Mouse (Mus musculus) Patski (cell line): ENCODE results near the gene Pitpnm3. TPM values are rescaled to one million over a fixed set of nuclear protein-coding genes. Genes with fewer than 3 reads are reported as not detected.

Experiments used
- ATAC-seq: fragments of 100-300 bp; one replicate; pipeline ENCODE4 v1.8.0; 2021
- CTCF ChIA-PET: fragments of 350-600 bp; sonication (Branson Sonifier 250); formaldehyde crosslinking; loops from one replicate; lab custom pipeline; 2022; ENCODE audit warnings: inconsistent platforms; lab: Charles Lee
- POLR2A ChIA-PET: fragments of 350-600 bp; sonication (Branson Sonifier 250); formaldehyde crosslinking; loops from one replicate; lab custom pipeline; 2022; ENCODE audit warnings: antibody characterized with exemption, inconsistent platforms; lab: Charles Lee
- DNase-seq: peaks from one replicate; pipeline ENCODE4 v3.0.0-alpha.2; 2011; ENCODE audit warnings: low read depth, low spot score
- H3K27me3 ChIP-seq: fragments of 371-371 bp; one replicate; pipeline ENCODE4 v1.5.1; 2021
- CTCF ChIP-seq: fragments of 100-300 bp; IDR thresholded peaks from one replicate; pipeline ENCODE4 v1.5.1; 2021
- in situ Hi-C: fragments of 300-500 bp; cut with MboI; formaldehyde crosslinking; loops from 3 replicates; pipeline ENCODE4 v1.11.1; 2018; ENCODE audit warnings: low pct_unique_long_range_greater_than_20kb, mixed read lengths
- polyA plus RNA-seq: library from polyadenylated mRNA; unstranded; gene quantifications from one replicate; pipeline ENCODE4 v1.2.3, GENCODE M21; 2021

Pitpnm3 gene
- polyA plus RNA-seq, 1 experiment from 2014 or later = 5.0 TPM

DNA sequence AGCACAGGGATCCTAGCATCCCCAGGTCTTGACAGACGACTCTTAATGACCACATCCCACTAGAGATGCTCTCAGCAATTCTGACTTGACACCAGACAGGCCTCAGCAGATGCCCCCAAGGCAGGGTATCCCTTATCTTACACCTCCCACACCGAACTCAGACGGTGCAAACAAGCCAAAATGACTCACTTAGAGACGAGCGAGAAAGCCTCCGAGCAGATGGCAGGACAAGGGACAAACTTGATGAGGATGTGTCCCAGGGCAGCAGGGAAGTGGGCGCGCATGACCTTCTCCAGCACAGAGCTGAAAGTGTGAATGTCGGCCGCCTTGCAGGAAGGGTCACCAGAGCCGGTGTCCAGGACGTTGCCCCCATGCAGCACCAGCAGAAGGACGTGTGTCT, 61.3 kb downstream of the Pitpnm3 start:
- in situ Hi-C loops = loop anchor here (25.0 kb wide), 1 partner anchor 263 kb away; no protein-coding TSS in a partner anchor
- POLR2A ChIA-PET = no interaction called here
- no peaks in the 10 kb centered on the region for H3K27me3 ChIP-seq
- DNase-seq (no peak), ATAC-seq (no peak)
- CTCF ChIA-PET = interaction anchor here (0.6 kb wide), 1 partner anchor 73 kb away, joined by 3 read pairs; no protein-coding TSS in a partner anchor
- TF ChIP-seq CTCF = no peak

DNA sequence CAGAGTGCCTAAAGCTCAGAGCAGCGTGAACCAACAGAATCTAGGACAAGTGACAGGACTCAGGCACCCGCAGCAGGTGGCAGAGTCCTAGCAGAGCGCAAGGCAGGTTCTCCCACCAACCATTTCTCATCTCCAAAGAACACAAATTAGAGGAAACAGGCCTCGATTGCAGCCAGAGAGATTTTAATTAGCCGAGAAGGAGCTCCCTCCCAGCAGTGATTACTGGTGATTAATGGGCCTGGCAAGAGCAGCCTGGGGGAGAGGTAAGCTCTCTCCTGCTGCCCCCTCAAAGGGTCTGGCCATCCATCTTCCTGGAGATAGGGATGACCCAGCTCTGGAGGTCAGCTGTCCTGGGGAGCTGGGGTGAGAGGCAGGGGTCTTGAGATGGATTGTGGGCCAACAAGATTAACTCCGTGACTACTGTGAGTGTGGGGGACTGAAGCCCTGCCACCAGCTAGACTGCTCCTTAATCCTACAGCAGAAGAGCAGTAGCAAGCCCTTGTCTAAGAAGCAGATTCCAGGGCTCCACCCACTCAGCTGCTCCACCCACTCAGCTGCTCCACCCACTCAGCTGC, 63.2 kb downstream of the Pitpnm3 start:
- H3K27me3 ChIP-seq = no peaks in the 10 kb centered on the region
- TF ChIP-seq CTCF = no peak
- ATAC-seq = no peak
- POLR2A ChIA-PET = interaction anchor here (0.9 kb wide), 1 partner anchor 47 kb away, joined by 3 read pairs; no protein-coding TSS in a partner anchor
- in situ Hi-C loops = loop anchor here (25.0 kb wide), 1 partner anchor 265 kb away; no protein-coding TSS in a partner anchor
- CTCF ChIA-PET = interaction anchor here (1.1 to 1.7 kb wide), 2 partner anchors 20 to 100 kb away, joined by 3 to 7 read pairs; no protein-coding TSS in a partner anchor
- no peak for DNase-seq

DNA sequence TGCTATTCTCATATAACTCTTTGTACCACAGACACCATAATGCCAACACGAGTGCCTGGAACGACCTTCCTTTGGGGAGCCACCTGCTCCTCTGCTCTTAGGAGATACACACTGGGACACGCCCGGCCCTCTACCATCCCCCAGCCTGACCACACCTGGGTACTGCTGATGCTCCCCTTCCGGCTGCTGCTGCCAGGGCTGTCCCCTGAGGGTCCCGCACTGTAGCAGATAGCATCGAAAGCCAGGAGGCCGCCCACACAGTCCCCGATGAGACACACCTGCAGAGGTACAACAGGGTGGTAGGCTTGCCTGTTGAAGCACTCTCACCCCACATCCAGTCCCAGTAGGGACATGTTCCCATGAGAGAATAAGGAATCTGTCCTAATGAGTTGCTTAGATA, 64.8 kb downstream of the Pitpnm3 start:
- ChIA-PET POLR2A (no interaction called here), CTCF (no interaction called here)
- ATAC-seq (no peak), DNase-seq (no peak)
- TF ChIP-seq CTCF = no peak
- H3K27me3 ChIP-seq = no peaks in the 10 kb centered on the region
- in situ Hi-C loops = loop anchor here (25.0 kb wide), 1 partner anchor 267 kb away; no protein-coding TSS in a partner anchor

DNA sequence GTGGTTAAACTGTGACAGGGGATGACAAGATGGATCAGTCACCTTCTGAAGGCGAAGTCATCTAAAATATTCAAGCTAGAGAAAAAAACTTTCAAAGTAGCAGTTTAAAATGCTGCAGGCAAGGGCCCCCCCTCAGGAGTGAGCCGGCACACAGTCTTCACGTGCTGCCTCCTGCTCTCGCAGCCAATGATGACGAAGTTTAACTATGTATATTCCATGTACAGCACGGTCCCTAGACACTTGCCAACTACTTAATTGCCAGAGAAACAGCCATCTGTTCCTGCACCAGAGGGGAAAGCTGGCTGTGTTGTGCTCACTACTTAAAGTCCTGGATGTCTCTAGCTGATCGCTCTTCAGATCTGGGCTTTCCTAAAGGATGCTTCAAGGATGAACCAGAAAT, 67.6 kb downstream of the Pitpnm3 start:
- in situ Hi-C loops = loop anchor here (25.0 kb wide), 1 partner anchor 269 kb away; no protein-coding TSS in a partner anchor

DNA sequence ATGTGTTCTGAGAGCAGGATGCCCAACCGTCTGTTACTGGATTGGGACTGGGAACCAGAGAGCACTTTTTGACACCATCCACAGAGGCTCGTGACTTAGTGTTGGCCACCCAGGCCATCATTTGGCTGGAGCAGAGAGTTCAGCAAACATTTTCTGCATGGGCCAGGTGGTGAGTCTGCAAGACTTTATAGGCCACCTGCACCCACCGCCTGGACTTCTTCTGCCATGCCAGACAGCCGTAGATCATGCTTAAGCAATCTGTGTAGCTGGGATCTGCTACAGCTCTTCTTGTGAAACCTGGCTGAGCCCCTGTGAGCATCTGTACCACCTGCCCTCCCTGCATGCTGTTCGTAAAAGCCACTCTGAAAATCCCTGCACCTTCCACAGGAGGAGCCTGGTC, 68.3 kb downstream of the Pitpnm3 start:
- in situ Hi-C loops = loop anchor here (25.0 kb wide), 1 partner anchor 270 kb away; no protein-coding TSS in a partner anchor
- no peaks in the 10 kb centered on the region for H3K27me3 ChIP-seq
- DNase-seq = no peak
- no peak for TF ChIP-seq CTCF
- ChIA-PET POLR2A (no interaction called here), CTCF (interaction anchor here (1.5 to 2.2 kb wide), 4 partner anchors 8 to 77 kb away, joined by 3 to 13 read pairs (median 6); no protein-coding TSS in a partner anchor)
- no peak for ATAC-seq

More for the DNA sequence above, 67.6 kb downstream of the Pitpnm3 start:
- no peak for TF ChIP-seq CTCF
- POLR2A ChIA-PET = no interaction called here
- H3K27me3 ChIP-seq = no peaks in the 10 kb centered on the region
- no peak for DNase-seq
- CTCF ChIA-PET = no interaction called here
- ATAC-seq = no peak

DNA sequence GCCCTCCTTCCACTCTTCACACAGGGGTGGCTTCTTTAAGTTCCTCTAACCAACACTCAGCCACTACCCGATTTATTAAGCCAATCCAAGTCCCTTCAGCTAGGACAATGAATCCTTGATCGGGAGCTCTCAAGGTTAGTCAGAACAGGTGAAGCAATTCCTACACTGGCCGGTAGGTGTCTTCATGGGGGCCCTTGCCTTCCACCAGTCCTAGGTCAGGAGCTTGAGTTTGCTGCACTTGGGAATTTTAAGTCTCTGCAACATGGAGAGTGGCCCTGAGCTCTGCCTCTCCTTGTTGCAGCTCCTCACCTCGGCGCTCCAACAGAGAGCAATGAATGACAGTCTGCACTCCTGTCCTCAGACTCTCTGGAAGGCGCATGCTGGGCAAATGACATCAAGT, 69.2 kb downstream of the Pitpnm3 start:
- H3K27me3 ChIP-seq = no peaks in the 10 kb centered on the region
- DNase-seq = no peak
- POLR2A ChIA-PET = interaction anchor here (0.7 kb wide), 1 partner anchor 255 kb away, joined by 3 read pairs; no protein-coding TSS in a partner anchor
- TF ChIP-seq CTCF = no peak
- no peak for ATAC-seq
- CTCF ChIA-PET = interaction anchor here (0.6 to 2.2 kb wide), 9 partner anchors 9 to 122 kb away, joined by 3 to 13 read pairs (median 4); no protein-coding TSS in a partner anchor
- in situ Hi-C loops = loop anchor here (25.0 kb wide), 1 partner anchor 271 kb away; no protein-coding TSS in a partner anchor

DNA sequence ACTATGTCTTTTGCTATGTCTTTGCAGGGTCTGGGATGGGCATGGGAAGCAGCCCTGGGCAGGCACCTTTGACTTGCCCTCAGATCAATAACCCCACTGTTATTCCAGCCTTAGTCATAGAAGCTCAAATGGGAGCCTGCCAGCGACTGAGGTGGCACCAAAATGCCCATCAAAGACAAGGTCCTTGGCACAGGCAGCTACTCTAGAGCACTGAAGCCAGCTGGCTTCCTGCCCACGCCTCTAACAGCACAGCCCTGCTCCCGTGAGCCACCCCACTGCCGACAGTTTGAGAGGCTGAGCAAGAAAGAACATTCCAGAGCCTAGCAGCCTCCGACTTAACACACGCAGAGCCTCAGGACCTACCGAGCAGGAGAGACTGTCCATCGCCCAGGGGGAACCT, 70.5 kb downstream of the Pitpnm3 start:
- no peak for TF ChIP-seq CTCF
- H3K27me3 ChIP-seq = no peaks in the 10 kb centered on the region
- ATAC-seq (no peak), DNase-seq (no peak)
- CTCF ChIA-PET = interaction anchor here (1.1 to 4.2 kb wide), 5 partner anchors 12 to 124 kb away, joined by 3 to 18 read pairs (median 7); no protein-coding TSS in a partner anchor
- POLR2A ChIA-PET = interaction anchor here (0.6 kb wide), 1 partner anchor 260 kb away, joined by 3 read pairs; no protein-coding TSS in a partner anchor
- in situ Hi-C loops = loop anchor here (25.0 kb wide), 1 partner anchor 272 kb away; no protein-coding TSS in a partner anchor

DNA sequence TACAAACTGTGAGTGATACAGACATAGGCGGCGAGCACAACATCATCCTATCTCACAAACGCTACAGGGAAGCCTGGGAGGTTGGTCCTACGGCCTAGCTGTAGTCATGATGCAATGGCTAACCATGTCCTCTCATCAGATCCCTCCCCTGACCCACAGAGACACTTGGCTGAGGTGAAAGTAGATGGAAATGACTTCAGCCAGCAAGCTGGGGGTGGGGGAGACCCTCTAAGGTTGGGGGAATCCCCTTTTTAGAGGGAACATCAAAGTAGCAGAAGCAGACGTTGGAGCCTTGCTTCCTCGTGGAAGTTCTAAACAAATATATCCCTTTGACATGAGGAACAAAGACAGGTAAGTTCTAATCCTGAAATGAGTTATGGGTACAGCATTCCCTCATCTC, 71.2 kb downstream of the Pitpnm3 start:
- ChIA-PET POLR2A (no interaction called here), CTCF (interaction anchor here (0.7 to 4.2 kb wide), 4 partner anchors 12 to 20 kb away, joined by 3 to 18 read pairs (median 4); no protein-coding TSS in a partner anchor)
- in situ Hi-C loops = loop anchor here (25.0 kb wide), 1 partner anchor 273 kb away; no protein-coding TSS in a partner anchor
- DNase-seq (no peak), ATAC-seq (no peak)
- TF ChIP-seq CTCF = no peak
- no peaks in the 10 kb centered on the region for H3K27me3 ChIP-seq

DNA sequence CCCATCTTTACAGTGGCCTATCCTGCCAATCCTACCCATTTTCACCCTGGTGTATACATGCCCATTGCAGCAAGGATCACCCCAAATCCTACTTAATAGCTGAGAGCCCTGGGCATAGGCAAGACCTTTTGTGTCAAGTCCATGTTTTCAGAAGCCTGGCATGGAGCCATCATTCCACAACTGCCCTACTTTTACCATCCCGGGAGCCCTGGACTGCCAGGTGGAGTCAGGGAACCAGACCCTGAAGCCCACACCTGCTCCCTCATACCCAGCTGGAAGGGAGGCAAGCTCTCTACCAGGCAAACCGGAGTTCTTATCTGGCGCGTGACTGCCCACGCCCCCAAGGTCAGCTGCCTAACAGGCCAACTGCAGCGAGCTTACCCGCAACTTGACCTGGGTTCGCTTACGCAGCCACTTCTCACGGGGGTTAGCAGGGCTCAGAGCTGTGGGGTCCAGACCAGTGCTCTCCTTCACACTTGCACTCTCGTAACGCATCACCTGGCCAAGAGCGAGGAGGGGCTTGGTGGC, 74.4 kb downstream of the Pitpnm3 start:
- no peak for TF ChIP-seq CTCF
- ChIA-PET POLR2A (no interaction called here), CTCF (interaction anchor here (4.2 kb wide), 1 partner anchor 8 kb away, joined by 18 read pairs; no protein-coding TSS in a partner anchor)
- DNase-seq (no peak), ATAC-seq (no peak)
- no peaks in the 10 kb centered on the region for H3K27me3 ChIP-seq
- in situ Hi-C loops = loop anchor here (25.0 kb wide), 1 partner anchor 276 kb away; no protein-coding TSS in a partner anchor

DNA sequence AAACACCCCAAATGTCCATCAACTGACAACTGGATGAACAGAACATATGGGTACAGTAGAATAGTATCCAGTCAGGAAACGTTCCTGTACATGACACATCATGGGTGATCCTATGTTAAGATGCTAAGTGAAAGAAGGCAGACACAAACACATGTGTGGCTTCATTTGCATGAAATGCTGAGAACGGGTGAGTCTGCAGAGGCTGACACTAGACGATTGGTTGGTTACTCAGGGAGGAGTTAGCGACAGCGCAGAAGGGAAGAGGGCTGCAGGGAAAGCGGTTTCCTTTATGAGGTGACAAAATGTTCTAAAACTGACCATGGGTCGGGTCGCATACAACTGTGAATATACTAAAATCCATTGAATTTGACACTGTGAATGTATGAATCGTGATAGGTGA, 75.2 kb downstream of the Pitpnm3 start:
- in situ Hi-C loops = loop anchor here (25.0 kb wide), 1 partner anchor 277 kb away; no protein-coding TSS in a partner anchor
- TF ChIP-seq CTCF = no peak
- no peak for DNase-seq
- ATAC-seq = no peak
- ChIA-PET CTCF (no interaction called here), POLR2A (no interaction called here)
- H3K27me3 ChIP-seq = no peaks in the 10 kb centered on the region
